Mouse (Mus musculus) brain, embryonic 18.5 days (tissue): ENCODE data around the gene Hoxa6.

ENCODE experiments used
- DNase-seq: peaks from one replicate; pipeline ENCODE4 v3.0.0-alpha.2; 2012; ENCODE audit warnings: low read depth, low spot score

The Hoxa6 gene

GRCm38 (mm10) chr6:52164626-52165440 lies 43.7 kb downstream of the Hoxa6 start, which contains the start of gene Hoxa2:
Gene Hoxa2, minus strand, starts transcription at chr6:52164831.
- DNase-seq: no peak

DNA sequence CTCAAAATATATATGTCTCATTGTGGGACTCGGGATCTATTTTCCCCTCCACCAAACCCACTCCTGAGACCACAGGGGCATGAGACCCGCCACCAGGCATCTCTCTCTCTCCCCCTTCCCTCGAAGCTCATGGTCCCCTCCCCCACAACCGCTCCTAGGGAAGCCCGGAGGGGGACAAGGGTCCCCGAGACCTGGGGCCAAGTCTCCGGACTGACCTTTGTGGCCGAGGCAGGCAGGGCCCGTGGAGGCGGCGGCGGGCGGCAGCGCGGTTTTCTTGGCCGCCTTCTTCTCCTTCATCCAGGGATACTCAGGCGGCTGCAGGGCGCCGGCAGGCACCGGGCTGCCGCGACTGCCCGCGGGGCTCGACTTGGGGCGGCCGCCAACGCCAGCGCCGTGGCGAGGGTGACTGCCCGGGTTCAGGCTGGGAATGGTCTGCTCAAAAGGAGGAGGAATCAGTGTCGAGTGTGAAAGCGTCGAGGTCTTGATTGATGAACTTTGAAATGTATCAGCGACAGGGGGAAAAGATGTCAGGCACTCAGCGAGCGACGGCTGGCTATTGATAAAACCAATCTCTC lies 44.4 kb downstream of the Hoxa6 start:
- no peak for DNase-seq

DNA sequence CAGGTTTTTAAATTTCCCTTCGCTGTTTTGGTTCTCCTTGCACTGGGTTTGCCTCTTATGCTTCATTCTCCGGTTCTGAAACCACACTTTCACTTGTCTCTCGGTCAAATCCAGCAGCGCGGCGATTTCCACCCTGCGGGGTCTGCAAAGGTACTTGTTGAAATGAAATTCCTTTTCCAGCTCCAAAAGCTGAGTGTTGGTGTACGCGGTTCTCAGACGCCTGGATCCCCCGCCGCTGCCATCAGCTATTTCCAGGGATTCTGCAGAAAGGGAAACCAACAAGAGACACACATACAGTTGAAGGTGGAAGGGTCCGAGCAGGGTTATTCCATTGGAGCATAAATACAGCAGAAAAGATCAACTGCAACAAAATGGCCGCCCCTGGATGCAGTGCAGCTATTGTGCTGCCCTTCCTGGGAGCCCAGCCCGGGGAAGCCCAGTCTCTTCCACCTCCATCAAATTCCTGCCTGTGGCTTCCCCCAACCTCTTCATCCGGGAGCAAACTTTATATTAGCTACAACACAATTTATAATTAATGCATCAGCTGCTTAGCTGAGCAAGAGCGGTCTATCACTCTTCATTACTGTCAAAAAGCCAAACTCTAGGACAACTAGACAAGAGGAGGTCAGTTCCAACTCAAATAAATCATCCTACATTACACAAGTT lies 45.0 kb downstream of the Hoxa6 start:
- DNase-seq: no peak

DNA sequence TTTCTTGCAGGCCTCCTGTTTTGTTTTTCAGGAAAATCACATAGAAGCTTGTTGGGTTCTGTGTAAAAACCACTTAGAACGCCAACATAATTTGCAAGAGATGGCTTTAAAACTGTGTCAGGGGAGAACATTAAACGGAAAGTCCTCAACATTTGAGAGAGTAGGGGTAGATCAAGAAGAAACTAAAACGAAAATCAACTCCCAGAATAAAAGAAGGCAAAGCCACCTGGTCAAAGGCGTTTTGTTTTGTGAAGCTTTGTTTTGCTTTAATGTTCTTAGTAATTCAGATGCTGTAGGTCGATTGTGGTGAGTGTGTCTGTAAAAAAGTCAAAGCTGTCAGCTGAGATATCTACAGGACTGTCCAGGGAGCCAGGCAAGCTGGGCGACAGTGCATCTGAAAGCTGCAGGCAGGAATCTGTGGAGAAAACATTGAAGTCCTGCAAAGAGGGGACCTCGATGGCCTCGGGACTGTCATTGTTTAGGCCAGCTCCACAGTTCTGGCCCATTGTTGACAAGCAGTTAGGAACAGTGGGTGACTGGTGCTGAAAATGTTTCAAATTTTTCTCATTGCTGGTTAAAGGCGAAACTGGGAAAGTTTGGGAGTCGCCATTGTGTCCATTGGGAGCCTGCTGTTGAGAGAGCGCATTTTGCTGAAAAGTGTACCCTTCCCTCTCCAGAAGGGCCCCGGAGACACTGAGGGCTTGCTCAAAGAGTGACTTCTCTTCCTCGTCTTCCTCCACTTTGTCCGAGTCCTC lies 45.7 kb downstream of the Hoxa6 start:
- no peak for DNase-seq

GRCm38 (mm10) chr6:52162093-52162380 lies 46.5 kb downstream of the Hoxa6 start:
- no peak for DNase-seq

- DNase-seq: no peak
Measured at GRCm38 (mm10) chr6:52161336-52162092, 47.0 kb downstream of the Hoxa6 start.

- no peak for DNase-seq
Measured at GRCm38 (mm10) chr6:52160511-52161335, 47.8 kb downstream of the Hoxa6 start.

GRCm38 (mm10) chr6:52159979-52160378 lies 48.5 kb downstream of the Hoxa6 start:
- DNase-seq: no peak

GRCm38 (mm10) chr6:52159164-52159761 lies 49.3 kb downstream of the Hoxa6 start:
- DNase-seq: no peak

DNA sequence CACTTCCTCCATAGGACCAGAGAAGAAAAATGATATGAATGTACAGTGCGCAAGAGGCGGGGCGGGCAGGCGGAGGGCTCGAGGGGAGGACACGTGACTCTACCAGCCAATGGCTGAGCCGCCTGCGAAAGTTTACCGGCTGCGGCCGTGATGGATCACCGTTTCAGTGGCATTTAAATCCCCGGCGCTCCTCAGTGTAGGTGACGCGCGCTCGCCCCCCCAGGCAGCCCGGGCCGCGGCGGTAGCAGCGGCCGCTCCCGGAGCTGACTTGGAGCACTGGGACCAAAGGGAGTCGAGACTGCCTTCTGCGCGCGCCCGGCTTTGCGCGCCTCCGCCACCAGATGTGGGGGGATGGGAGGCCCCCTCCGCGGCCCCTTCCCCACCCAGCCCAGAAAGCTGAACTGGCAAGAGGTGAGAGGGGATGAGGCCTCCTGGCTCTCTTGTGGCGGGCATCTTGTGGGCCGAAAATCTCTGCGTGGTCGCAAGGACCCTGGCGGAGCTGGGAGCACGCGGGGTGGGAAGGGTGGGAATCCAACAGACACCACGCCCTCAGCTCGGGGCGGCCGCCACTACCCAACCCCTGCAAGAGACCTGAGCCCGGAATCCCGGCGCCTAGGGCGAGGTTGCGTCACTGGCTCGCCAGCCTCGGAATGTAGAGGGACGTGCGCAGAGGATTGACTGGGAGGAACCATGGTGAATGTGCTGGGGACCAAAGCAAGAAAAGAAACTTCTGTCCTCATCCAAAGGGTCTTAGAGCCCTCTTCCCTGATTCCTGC lies 50.1 kb downstream of the Hoxa6 start, which contains the start of gene Hoxa1:
Gene Hoxa1, minus strand, starts transcription at position 42 of the 776 bp plus-strand sequence.
- no peak for DNase-seq

GRCm38 (mm10) chr6:52157466-52158275 lies 50.9 kb downstream of the Hoxa6 start:
- no peak for DNase-seq

DNA sequence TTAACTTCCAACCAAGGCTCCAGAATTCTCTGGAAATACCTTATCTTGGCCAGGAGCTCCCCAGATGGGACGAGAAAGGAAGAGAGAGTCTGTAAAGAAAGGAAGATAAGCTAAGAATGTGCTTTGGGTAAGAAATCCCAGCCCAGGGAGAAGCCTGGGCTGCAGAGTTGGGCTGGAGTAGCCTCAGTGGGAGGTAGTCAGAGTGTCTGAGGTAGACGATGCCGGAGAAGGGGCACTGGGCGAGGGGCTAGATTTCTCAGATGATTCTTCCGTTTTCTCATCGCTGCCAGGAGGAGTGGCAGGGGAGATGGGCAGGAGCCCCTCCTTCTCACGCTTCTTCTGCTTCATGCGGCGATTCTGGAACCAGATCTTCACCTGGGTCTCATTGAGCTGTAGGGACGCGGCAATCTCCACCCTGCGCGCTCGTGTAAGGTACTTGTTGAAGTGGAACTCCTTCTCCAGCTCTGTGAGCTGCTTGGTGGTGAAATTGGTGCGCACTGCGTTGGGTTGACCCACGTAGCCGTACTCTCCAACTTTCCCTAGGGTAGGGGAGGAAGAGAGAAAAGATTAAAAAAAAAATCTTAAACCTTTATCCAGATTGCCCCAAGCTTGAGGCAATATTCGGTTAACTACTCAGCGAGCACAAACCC lies 51.8 kb downstream of the Hoxa6 start:
- DNase-seq: no peak
